Mouse (Mus musculus) MEL (cell line): ENCODE measurements at regions not wholly inside any gene's neighbourhood (a gene's known extent, or its start where the extent isn't known, plus 50 kb on each side); places are given as distances from the start of the nearest gene placed in this dataset.

Source experiments
- DNase-seq: peaks from one replicate; pipeline ENCODE4 v3.0.0; 2011; ENCODE audit warnings: low read depth, low spot score
- H3K27ac ChIP-seq: 2 replicates; pipeline ENCODE4 v1.5.1; 2012; ENCODE audit warnings: low read depth, mild to moderate bottlenecking, control low read depth, low read length, moderate library complexity; ENCODE audit not compliant: control insufficient read depth
- H3K27me3 ChIP-seq, 2 experiments: fragments of 150-350 bp in 1 of 2; sonication (generic) in 1 of 2; 2 replicates each; pipeline ENCODE4 v1.6.1; 2012; ENCODE audit warnings: low read length in 2 of 2, mild to moderate bottlenecking in 2 of 2, improper control_type of control experiment in 1 of 2, moderate library complexity in 1 of 2; ENCODE audit not compliant: insufficient read depth in 2 of 2, control insufficient read depth in 1 of 2
- H3K36me3 ChIP-seq, 2 experiments: 2 replicates each; pipeline ENCODE4 v1.6.1; 2012 to 2014; ENCODE audit warnings: low read length in 2 of 2, improper control_type of control experiment in 1 of 2, inconsistent platforms in 1 of 2, mild to moderate bottlenecking in 1 of 2; ENCODE audit not compliant: insufficient read depth in 2 of 2, control insufficient read depth in 1 of 2
- H3K4me1 ChIP-seq, 2 experiments: fragments of 150-350 bp in 1 of 2; sonication (generic) in 1 of 2; 2 replicates each; pipeline ENCODE4 v1.6.1; 2012; ENCODE audit warnings: low read length in 2 of 2, improper control_type of control experiment in 1 of 2, mild to moderate bottlenecking in 1 of 2; ENCODE audit not compliant: insufficient read depth in 2 of 2, control insufficient read depth in 1 of 2
- H3K4me3 ChIP-seq, 2 experiments: fragments of 150-350 bp in 1 of 2; sonication (generic) in 1 of 2; 2 replicates each; pipeline ENCODE4 v1.5.1; 2012; ENCODE audit warnings: low read depth in 2 of 2, low read length in 2 of 2, mild to moderate bottlenecking in 2 of 2, moderate library complexity in 2 of 2, control low read depth in 1 of 2, improper control_type of control experiment in 1 of 2; ENCODE audit not compliant: control insufficient read depth in 1 of 2, insufficient read depth in 1 of 2
- H3K79me2 ChIP-seq: 2 replicates; pipeline ENCODE4 v1.6.1; 2012; ENCODE audit warnings: mild to moderate bottlenecking, low read length, moderate library complexity; ENCODE audit not compliant: control insufficient read depth, poor library complexity, insufficient read depth
- H3K9ac ChIP-seq: 2 replicates; pipeline ENCODE4 v1.6.1; 2012; ENCODE audit warnings: low read depth, mild to moderate bottlenecking, control low read depth, low read length, moderate library complexity; ENCODE audit not compliant: control insufficient read depth, poor library complexity, severe bottlenecking
- H3K9me3 ChIP-seq: fragments of 150-350 bp; sonication (generic); replicated peaks from 2 replicates; pipeline ENCODE4 v1.6.1; 2012; ENCODE audit warnings: mild to moderate bottlenecking, low read length, improper control_type of control experiment, moderate library complexity; ENCODE audit not compliant: insufficient read depth
- CHD1 ChIP-seq: IDR thresholded peaks from 2 replicates; pipeline ENCODE4 v1.6.1; 2012; ENCODE audit warnings: low read depth, mild to moderate bottlenecking, inconsistent platforms, low read length, improper control_type of control experiment
- CHD2 ChIP-seq: IDR thresholded peaks from 2 replicates; pipeline ENCODE4 v1.6.1; 2011; ENCODE audit warnings: low read length, improper control_type of control experiment
- CTCF ChIP-seq, 3 experiments: IDR thresholded peaks in 2 of 3; conservative IDR thresholded peaks in 1 of 3; 2 replicates each; pipeline ENCODE4 v1.5.1; 2011 to 2012; ENCODE audit warnings: low read length in 3 of 3, low read depth in 2 of 3, mild to moderate bottlenecking in 2 of 3, improper control_type of control experiment in 1 of 3, inconsistent platforms in 1 of 3, mixed read lengths in 1 of 3, moderate library complexity in 1 of 3; ENCODE audit not compliant: control insufficient read depth in 1 of 3, insufficient read depth in 1 of 3, poor library complexity in 1 of 3, severe bottlenecking in 1 of 3
- E2F4 ChIP-seq: IDR thresholded peaks from 2 replicates; pipeline ENCODE4 v1.6.1; 2011; ENCODE audit warnings: low read depth, low read length, improper control_type of control experiment, borderline replicate concordance
- EP300 ChIP-seq, 2 experiments: IDR thresholded peaks; 2 replicates each; pipeline ENCODE4 v1.6.1; 2011; ENCODE audit warnings: improper control_type of control experiment in 2 of 2, low read length in 2 of 2, low read depth in 1 of 2, mild to moderate bottlenecking in 1 of 2
- GATA1 ChIP-seq: IDR thresholded peaks from 2 replicates; pipeline ENCODE4 v1.6.1; 2011; ENCODE audit warnings: low read depth, low read length, improper control_type of control experiment
- JUND ChIP-seq: IDR thresholded peaks from 2 replicates; pipeline ENCODE4 v1.6.1; 2011; ENCODE audit warnings: low read depth, mild to moderate bottlenecking, improper control_type of control experiment, low read length
- MAZ ChIP-seq: IDR thresholded peaks from 2 replicates; pipeline ENCODE4 v1.6.1; 2012; ENCODE audit warnings: low read depth, mild to moderate bottlenecking, inconsistent platforms, low read length, improper control_type of control experiment
- MEF2A ChIP-seq: IDR thresholded peaks from 2 replicates; pipeline ENCODE4 v1.6.1; 2014; ENCODE audit warnings: low read depth, mild to moderate bottlenecking, inconsistent platforms, low read length, improper control_type of control experiment; ENCODE audit not compliant: poor library complexity, insufficient replicate concordance, severe bottlenecking; ENCODE audit errors: extremely low read depth
- MXI1 ChIP-seq: IDR thresholded peaks from 2 replicates; pipeline ENCODE4 v1.6.1; 2011; ENCODE audit warnings: mild to moderate bottlenecking, low read depth, low read length, improper control_type of control experiment
- MYB ChIP-seq: IDR thresholded peaks from 2 replicates; pipeline ENCODE4 v1.6.1; 2011; ENCODE audit warnings: mild to moderate bottlenecking, low read depth, low read length, improper control_type of control experiment
- MYC ChIP-seq: IDR thresholded peaks from 2 replicates; pipeline ENCODE4 v1.6.1; 2011; ENCODE audit warnings: low read depth, mild to moderate bottlenecking, low read length, improper control_type of control experiment, moderate library complexity
- NRF1 ChIP-seq: IDR thresholded peaks from 2 replicates; pipeline ENCODE4 v1.6.1; 2014; ENCODE audit warnings: low read depth, mild to moderate bottlenecking, inconsistent platforms, low read length, improper control_type of control experiment, moderate library complexity; ENCODE audit not compliant: poor library complexity, insufficient read depth, severe bottlenecking
- POLR2AphosphoS2 ChIP-seq: IDR thresholded peaks from 2 replicates; pipeline ENCODE4 v1.6.1; 2011; ENCODE audit warnings: low read length, improper control_type of control experiment
- POLR2AphosphoS5 ChIP-seq: IDR thresholded peaks from 2 replicates; pipeline ENCODE4 v1.6.1; 2012; ENCODE audit warnings: low read depth, borderline replicate concordance, mild to moderate bottlenecking, inconsistent platforms, low read length, moderate library complexity, mixed read lengths
- SIN3A ChIP-seq: IDR thresholded peaks from 2 replicates; pipeline ENCODE4 v1.6.1; 2012; ENCODE audit warnings: low read length, improper control_type of control experiment, inconsistent platforms
- SMC3 ChIP-seq: IDR thresholded peaks from 2 replicates; pipeline ENCODE4 v1.6.1; 2011; ENCODE audit warnings: low read depth, low read length, improper control_type of control experiment
- TAL1 ChIP-seq: IDR thresholded peaks from 2 replicates; pipeline ENCODE4 v1.6.1; 2012; ENCODE audit warnings: mild to moderate bottlenecking, inconsistent platforms, low read length, moderate library complexity, mixed read lengths
- USF2 ChIP-seq, 2 experiments: IDR thresholded peaks; 2 replicates each; pipeline ENCODE4 v1.6.1; 2011 to 2012; ENCODE audit warnings: improper control_type of control experiment in 2 of 2, low read length in 2 of 2, borderline replicate concordance in 1 of 2, inconsistent platforms in 1 of 2, low read depth in 1 of 2, mild to moderate bottlenecking in 1 of 2; ENCODE audit not compliant: insufficient read depth in 1 of 2
- ZC3H11A ChIP-seq: IDR thresholded peaks from 2 replicates; pipeline ENCODE4 v1.6.1; 2012; ENCODE audit warnings: low read depth, mild to moderate bottlenecking, inconsistent platforms, low read length, improper control_type of control experiment
- ZKSCAN1 ChIP-seq: IDR thresholded peaks from 2 replicates; pipeline ENCODE4 v1.6.1; 2012; ENCODE audit warnings: low read depth, mild to moderate bottlenecking, inconsistent platforms, low read length, improper control_type of control experiment, moderate library complexity
- ZNF384 ChIP-seq: IDR thresholded peaks from 2 replicates; pipeline ENCODE4 v1.6.1; 2012; ENCODE audit warnings: low read depth, mild to moderate bottlenecking, inconsistent platforms, low read length, improper control_type of control experiment

DNA sequence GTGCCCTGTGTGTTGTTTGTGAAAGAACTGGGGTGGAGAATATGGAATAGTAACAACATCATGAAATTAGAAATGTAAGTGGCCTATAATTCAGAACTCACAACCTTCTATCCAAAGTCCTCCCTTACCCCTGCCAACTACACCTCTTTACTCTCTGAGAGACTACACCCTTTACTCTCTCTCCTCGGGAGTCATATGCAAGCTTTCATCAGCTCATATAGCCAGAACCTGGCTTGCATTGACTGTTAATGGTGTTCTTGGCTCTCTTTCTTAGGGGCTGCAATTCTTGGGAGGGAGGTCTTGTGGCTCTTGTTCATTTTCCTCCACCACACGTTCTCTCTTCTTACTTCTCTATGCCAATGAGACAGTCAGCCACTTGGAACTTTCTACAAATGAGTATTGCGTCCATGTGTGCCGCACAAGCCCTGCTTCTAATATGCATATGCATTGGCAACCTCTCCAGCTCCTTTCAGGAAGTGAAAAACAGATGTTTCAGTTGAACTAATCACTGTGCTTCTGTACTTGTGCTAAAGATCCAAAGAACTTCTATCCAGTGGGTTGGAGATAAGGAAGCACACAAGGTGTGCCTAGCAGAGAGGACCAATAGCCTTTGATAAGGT, 265.3 kb downstream of the Trib2 start:
- Histone ChIP-seq H3K27ac (no peak overlapping the region), H3K9me3 (no peaks in the 10 kb centered on the region), H3K27me3 (no peaks in the 10 kb centered on the region), H3K79me2 (no peaks in the 10 kb centered on the region), H3K36me3 (no peaks in the 10 kb centered on the region), H3K4me1 (no peaks in the 10 kb centered on the region), H3K9ac (no peak overlapping the region), H3K4me3 (no peak overlapping the region)
- TF ChIP-seq MEF2A (no peak), GATA1 (no peak), MYC (no peak), ZNF384 (no peak), POLR2AphosphoS5 (no peak), SMC3 (no peak), POLR2AphosphoS2 (no peak), E2F4 (no peak), USF2 (IDR thresholded peaks at IDR 0.05; ENCODE audit: borderline replicate concordance in 1 of 2, insufficient read depth in 1 of 2, low read depth in 1 of 2, low read length in 2 of 2) (no peak), CHD2 (no peak)
- DNase-seq: no peak

DNA sequence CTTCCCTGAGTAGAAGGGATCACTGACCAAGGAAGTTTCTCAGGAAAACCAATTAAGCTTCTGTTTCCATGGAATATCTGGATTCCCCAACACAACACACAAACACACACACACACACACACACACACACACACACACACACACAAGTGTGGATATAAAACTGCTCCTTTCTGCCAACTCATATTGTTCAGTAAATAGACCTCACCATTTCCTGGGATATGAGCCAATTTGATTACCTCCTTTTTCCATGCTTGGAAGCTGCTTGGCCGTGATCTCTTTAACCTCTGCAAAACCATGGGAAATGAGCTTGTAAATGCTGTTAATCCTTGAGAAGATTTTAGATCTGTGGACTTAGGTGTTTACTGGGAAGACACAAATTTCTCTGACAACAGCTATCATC, 272.4 kb downstream of the Trib2 start:
- DNase-seq: no peak
- Histone ChIP-seq H3K9me3 (no peaks in the 10 kb centered on the region), H3K4me1 (no peaks in the 10 kb centered on the region), H3K27ac (no peak overlapping the region), H3K36me3 (no peaks in the 10 kb centered on the region), H3K79me2 (no peaks in the 10 kb centered on the region), H3K9ac (no peak overlapping the region), H3K4me3 (no peak overlapping the region), H3K27me3 (no peaks in the 10 kb centered on the region)
- TF ChIP-seq MYB (no peak), POLR2AphosphoS5 (no peak), MEF2A (no peak), GATA1 (no peak), ZKSCAN1 (no peak), MXI1 (no peak), MAZ (no peak), EP300 (IDR thresholded peaks at IDR 0.05; ENCODE audit: low read depth in 1 of 2, low read length in 2 of 2) (no peak), SMC3 (no peak), E2F4 (no peak), TAL1 (no peak), CTCF (IDR thresholded peaks at IDR 0.05 in 2 of 3, conservative IDR thresholded peaks at IDR 0.05 in 1 of 3; ENCODE audit: control insufficient read depth in 1 of 3, insufficient read depth in 1 of 3, low read depth in 2 of 3, low read length in 3 of 3, poor library complexity in 1 of 3, severe bottlenecking in 1 of 3) (no peak), ZC3H11A (no peak), JUND (no peak), SIN3A (no peak), NRF1 (no peak), CHD1 (no peak)
